Mouse (Mus musculus) G1E (cell line): ENCODE measurements around the gene 4930402F06Rik.

ENCODE experiments used
- CTCF ChIP-seq: IDR thresholded peaks from 2 replicates; pipeline ENCODE4 v1.5.1; 2012; ENCODE audit warnings: low read depth, low read length, inconsistent platforms, mixed read lengths
- GATA1 ChIP-seq: IDR thresholded peaks from 2 replicates; pipeline ENCODE4 v1.6.1; 2012; ENCODE audit warnings: borderline replicate concordance, low read length, inconsistent platforms, mixed read lengths
- GATA2 ChIP-seq: IDR thresholded peaks from 2 replicates; pipeline ENCODE4 v1.6.1; 2012; ENCODE audit warnings: low read depth, low read length, inconsistent platforms, borderline replicate concordance
- POLR2AphosphoS5 ChIP-seq: IDR thresholded peaks from 2 replicates; pipeline ENCODE4 v1.6.1; 2012; ENCODE audit warnings: low read depth, low read length, inconsistent platforms; ENCODE audit not compliant: insufficient replicate concordance
- TAL1 ChIP-seq: conservative IDR thresholded peaks from 2 replicates; pipeline ENCODE4 v1.6.1; 2012; ENCODE audit warnings: low read depth, low read length, inconsistent platforms, mixed read lengths

GRCm38 (mm10) chr2:35444764-35445262 lies 47.8 kb upstream of the 4930402F06Rik start:
- TF ChIP-seq CTCF (no peak), GATA1 (no peak), GATA2 (no peak), TAL1 (no peak), POLR2AphosphoS5 (no peak)
